Mouse (Mus musculus) bone marrow, adult 2 months (tissue): ENCODE results near the gene Rnf149.

Experiments used
- CTCF ChIP-seq: fragments of 200-500 bp; IDR thresholded peaks from 2 replicates; pipeline ENCODE4 v1.5.1; 2011; ENCODE audit warnings: low read length, control low read depth; ENCODE audit not compliant: control insufficient read depth, insufficient read depth
- POLR2A ChIP-seq: fragments of 200-500 bp; IDR thresholded peaks from 2 replicates; pipeline ENCODE4 v1.6.1; 2011; ENCODE audit warnings: low read depth, mild to moderate bottlenecking, control low read depth, low read length, borderline replicate concordance; ENCODE audit not compliant: control insufficient read depth

GRCm38 (mm10) chr1:39576431-39577243, 568 bp downstream of the Rnf149 start:
- no peak for TF ChIP-seq CTCF
- TF ChIP-seq POLR2A, result no peak
